Mouse (Mus musculus) midbrain, postnatal 0 days (tissue): ENCODE data around the gene 2010003K11Rik. TPM values are rescaled to one million over a fixed set of nuclear protein-coding genes. Genes with fewer than 3 reads are reported as not detected.

Experiments
- ATAC-seq: fragments of 200-750 bp; cut with Nextera tagmentation; 2 replicates; pipeline ENCODE4 v1.8.0; 2017; ENCODE audit warnings: moderate number of reproducible peaks, mild to moderate bottlenecking, moderate TSS enrichment, moderate library complexity; ENCODE audit not compliant: low FRiP score
- DNase-seq: peaks from one replicate; pipeline ENCODE4 v3.0.0-alpha.2; 2015; ENCODE audit warnings: low spot score
- H3K27ac ChIP-seq: fragments of 300-500 bp; sonication (generic); 2 replicates; pipeline ENCODE4 v1.5.1; 2014; ENCODE audit warnings: low read depth, mild to moderate bottlenecking, low read length, mixed read lengths
- H3K27me3 ChIP-seq: fragments of 300-500 bp; sonication (generic); 2 replicates; pipeline ENCODE4 v1.6.1; 2014; ENCODE audit warnings: low read length, control low read depth, mixed read lengths; ENCODE audit not compliant: insufficient read depth
- H3K36me3 ChIP-seq: fragments of 300-500 bp; sonication (generic); 2 replicates; pipeline ENCODE4 v1.6.1; 2014; ENCODE audit warnings: low read length, control low read depth, mixed read lengths; ENCODE audit not compliant: insufficient read depth
- H3K4me1 ChIP-seq: fragments of 300-500 bp; sonication (generic); 2 replicates; pipeline ENCODE4 v1.6.1; 2014; ENCODE audit warnings: mild to moderate bottlenecking, control low read depth, antibody characterized with exemption, low read length, mixed read lengths; ENCODE audit not compliant: insufficient read depth
- H3K4me2 ChIP-seq: fragments of 300-500 bp; sonication (generic); 2 replicates; pipeline ENCODE4 v1.6.1; 2014; ENCODE audit warnings: low read depth, mild to moderate bottlenecking, low read length, mixed read lengths; ENCODE audit not compliant: poor library complexity, severe bottlenecking
- H3K4me3 ChIP-seq: fragments of 300-500 bp; sonication (generic); 2 replicates; pipeline ENCODE4 v1.5.1; 2014; ENCODE audit warnings: low read depth, mild to moderate bottlenecking, low read length, moderate library complexity
- H3K9ac ChIP-seq: fragments of 300-500 bp; sonication (generic); replicated peaks from 2 replicates; pipeline ENCODE4 v1.6.1; 2014; ENCODE audit warnings: mild to moderate bottlenecking, low read length, moderate library complexity, mixed read lengths; ENCODE audit not compliant: poor library complexity, severe bottlenecking
- H3K9me3 ChIP-seq: fragments of 300-500 bp; sonication (generic); 2 replicates; pipeline ENCODE4 v1.6.1; 2016; ENCODE audit warnings: low read length, control low read depth
- CTCF ChIP-seq: IDR thresholded peaks from 2 replicates; pipeline ENCODE4 v1.5.1; 2016; ENCODE audit warnings: antibody characterized with exemption, mild to moderate bottlenecking
- WGBS: fragments of 180-500 bp; shearing (Covaris S2); extraction: QIAGEN DNeasy Blood & Tissue Kit; methylation state at CpG from one replicate; pipeline ENCODE4 v1.1.7; 2014; 5-methylcytosine and 5-hydroxymethylcytosine counted together
- polyA plus RNA-seq: library from polyadenylated mRNA; unstranded; fragments of >200 nt; fragmentation: Nextera tagmentation; extraction: Ambion mirVana; gene quantifications from 2 replicates; pipeline ENCODE4 v1.2.1, GENCODE M21; 2015
- total RNA-seq: library from RNA; depleted of rRNA; stranded (reverse); fragments of >200 nt; gene quantifications from 2 replicates; pipeline ENCODE4 v1.2.3, GENCODE M21; 2014

2010003K11Rik gene
- total and polyA plus RNA-seq, 2 experiments from 2014 or later, result not detected

- Histone ChIP-seq H3K27ac (peak overlapping the region; percentile 26; the same call in 1 of the 2 replicates), H3K4me3 (no peak overlapping the region), H3K9me3 (no peaks in the 10 kb centered on the region), H3K4me1 (no peaks in the 10 kb centered on the region), H3K4me2 (no peak overlapping the region), H3K27me3 (no peaks in the 10 kb centered on the region), H3K36me3 (no peaks in the 10 kb centered on the region), H3K9ac (no peak overlapping the region)
- no peak for TF ChIP-seq CTCF
- ATAC-seq (no peak), DNase-seq (no peak)
- 77% methylated on average over 2 of the region's 2 CpGs for WGBS
Observed at GRCm38 (mm10) chr19:4516288-4516687, 17.9 kb upstream of the 2010003K11Rik start.

GRCm38 (mm10) chr19:4515746-4516145 is 17.4 kb upstream of the 2010003K11Rik start:
- Histone ChIP-seq H3K4me3 (no peak overlapping the region), H3K9ac (no peak overlapping the region), H3K4me1 (no peaks in the 10 kb centered on the region), H3K4me2 (no peak overlapping the region), H3K9me3 (no peaks in the 10 kb centered on the region), H3K36me3 (no peaks in the 10 kb centered on the region), H3K27ac (no peak overlapping the region), H3K27me3 (no peaks in the 10 kb centered on the region)
- 36% methylated on average over 2 of the region's 2 CpGs for WGBS
- no peak for ATAC-seq
- no peak for TF ChIP-seq CTCF
- peak; percentile 59 for DNase-seq

- Histone ChIP-seq H3K27me3 (no peaks in the 10 kb centered on the region), H3K9me3 (no peaks in the 10 kb centered on the region), H3K36me3 (no peaks in the 10 kb centered on the region), H3K4me3 (no peak overlapping the region), H3K9ac (no peak overlapping the region), H3K4me1 (no peaks in the 10 kb centered on the region), H3K4me2 (no peak overlapping the region), H3K27ac (no peak overlapping the region)
- 70% methylated on average over 4 of the region's 4 CpGs for WGBS
- ATAC-seq, result no peak
- TF ChIP-seq CTCF, result no peak
- no peak for DNase-seq
Observed at GRCm38 (mm10) chr19:4513236-4513858, 15.0 kb upstream of the 2010003K11Rik start.

GRCm38 (mm10) chr19:4511116-4511841 is 12.9 kb upstream of the 2010003K11Rik start:
- ATAC-seq, result no peak
- H3K9ac ChIP-seq, result peak overlapping the region; percentile 51; the same call in 1 of the 2 replicates
- WGBS, result 10% methylated on average over 13 of the region's 13 CpGs

GRCm38 (mm10) chr19:4509986-4510963 is 11.9 kb upstream of the 2010003K11Rik start, which contains the start of gene Pcx:
TSS of gene Pcx (plus strand) at chr19:4510472.
- Histone ChIP-seq H3K9me3 (no peaks in the 10 kb centered on the region), H3K4me2 (peak within 1 kb of the TSS; percentile 84), H3K9ac (peak within 1 kb of the TSS; percentile 51; the same call in 1 of the 2 replicates), H3K27ac (no peak within 1 kb of the TSS; the same call in 1 of the 2 replicates), H3K27me3 (no peaks in the 10 kb centered on the region), H3K4me3 (peak within 1 kb of the TSS; percentile 70), H3K4me1 (no peaks in the 10 kb centered on the region), H3K36me3 (no peaks in the 10 kb centered on the region)
- peak; percentile 100 for ATAC-seq
- TF ChIP-seq CTCF, result peak; percentile 7; the same call in 1 of the 2 replicates
- peak; percentile 100 for DNase-seq
- WGBS, result under 1% methylated on average over 71 of the region's 82 CpGs

More at GRCm38 (mm10) chr19:4511116-4511841, 12.9 kb upstream of the 2010003K11Rik start:
- TF ChIP-seq CTCF, result no peak
- Histone ChIP-seq H3K4me1 (no peaks in the 10 kb centered on the region), H3K9me3 (no peaks in the 10 kb centered on the region), H3K4me3 (peak overlapping the region; percentile 70), H3K27me3 (no peaks in the 10 kb centered on the region), H3K36me3 (no peaks in the 10 kb centered on the region), H3K27ac (no peak overlapping the region), H3K4me2 (peak overlapping the region; percentile 84)
- DNase-seq, result no peak
